Mouse (Mus musculus) limb, embryonic 11.5 days (tissue): ENCODE data around the gene Kif5c. TPM values are rescaled to one million over a fixed set of nuclear protein-coding genes. Genes with fewer than 3 reads are reported as not detected.

Source experiments
- ATAC-seq: fragments of 200-750 bp; cut with Nextera tagmentation; 2 replicates; pipeline ENCODE4 v1.8.0; 2017; ENCODE audit warnings: low read depth; ENCODE audit not compliant: insufficient number of reproducible peaks, low FRiP score, low TSS enrichment
- DNase-seq: peaks from one replicate; pipeline ENCODE4 v3.0.0-alpha.2; 2015; ENCODE audit warnings: low spot score
- H3K27ac ChIP-seq: fragments of 300-500 bp; sonication (generic); replicated peaks from 2 replicates; pipeline ENCODE4 v1.5.1; 2014; ENCODE audit warnings: low read depth, mild to moderate bottlenecking, low read length
- H3K27me3 ChIP-seq: fragments of 300-500 bp; sonication (generic); 2 replicates; pipeline ENCODE4 v1.6.1; 2014; ENCODE audit warnings: mild to moderate bottlenecking, low read length, mixed read lengths; ENCODE audit not compliant: control insufficient read depth, insufficient read depth
- H3K36me3 ChIP-seq: fragments of 300-500 bp; sonication (generic); 2 replicates; pipeline ENCODE4 v1.6.1; 2014; ENCODE audit warnings: mild to moderate bottlenecking, low read length, moderate library complexity, mixed read lengths; ENCODE audit not compliant: control insufficient read depth, insufficient read depth
- H3K4me1 ChIP-seq: fragments of 300-500 bp; sonication (generic); 2 replicates; pipeline ENCODE4 v1.6.1; 2014; ENCODE audit warnings: low read length, mixed read lengths; ENCODE audit not compliant: control insufficient read depth, insufficient read depth
- H3K4me2 ChIP-seq: fragments of 300-500 bp; sonication (generic); 2 replicates; pipeline ENCODE4 v1.6.1; 2014; ENCODE audit warnings: low read depth, mild to moderate bottlenecking, moderate library complexity; ENCODE audit not compliant: severe bottlenecking
- H3K4me3 ChIP-seq: fragments of 300-500 bp; sonication (generic); 2 replicates; pipeline ENCODE4 v1.5.1; 2014; ENCODE audit warnings: low read depth, low read length
- H3K9ac ChIP-seq: fragments of 300-500 bp; sonication (generic); 2 replicates; pipeline ENCODE4 v1.6.1; 2014; ENCODE audit warnings: mild to moderate bottlenecking, low read length
- H3K9me3 ChIP-seq: fragments of 300-500 bp; sonication (generic); 2 replicates; pipeline ENCODE4 v1.6.1; 2016; ENCODE audit warnings: low read length; ENCODE audit not compliant: control insufficient read depth
- WGBS: fragments of 180-500 bp; shearing (Covaris S2); extraction: QIAGEN DNeasy Blood & Tissue Kit; methylation state at CpG from one replicate; pipeline ENCODE4 v1.1.7; 2014; 5-methylcytosine and 5-hydroxymethylcytosine counted together
- polyA plus RNA-seq: library from polyadenylated mRNA; unstranded; fragments of >200 nt; fragmentation: Nextera tagmentation; extraction: Ambion mirVana; gene quantifications from 2 replicates; pipeline ENCODE4 v1.2.1, GENCODE M21; 2014

Gene Kif5c
- polyA plus RNA-seq, 1 experiment from 2014 or later: 15.2 TPM

DNA sequence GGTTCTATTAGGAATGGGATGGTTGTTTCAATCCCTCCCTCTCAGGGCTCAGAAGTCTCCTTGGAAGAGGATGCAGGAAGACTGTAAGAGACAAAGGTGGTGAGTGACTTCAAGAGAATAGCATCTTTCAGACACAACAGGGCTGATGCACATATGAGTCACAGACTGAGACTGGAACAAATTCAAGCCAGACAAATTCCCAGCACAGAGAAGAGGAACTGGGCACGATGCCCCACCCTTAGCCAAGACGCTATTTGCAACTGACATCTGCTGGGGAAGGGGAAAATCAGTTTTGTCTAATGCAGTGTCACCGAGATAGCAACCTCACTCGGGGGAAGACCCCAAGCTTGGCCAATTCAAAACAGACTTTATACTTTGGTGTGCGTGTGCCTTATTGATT is 9.5 kb upstream of the Kif5c start:
- H3K9me3 ChIP-seq: no peaks in the 10 kb centered on the region
- no peaks in the 10 kb centered on the region for H3K4me1 ChIP-seq
- 83% methylated on average over 5 of the region's 5 CpGs for WGBS
- no peak overlapping the region for H3K4me2 ChIP-seq
- H3K27ac ChIP-seq: no peak overlapping the region
- no peaks in the 10 kb centered on the region for H3K27me3 ChIP-seq
- H3K9ac ChIP-seq: no peak overlapping the region
- no peaks in the 10 kb centered on the region for H3K36me3 ChIP-seq
- ATAC-seq: no peak
- DNase-seq: no peak
- no peak overlapping the region for H3K4me3 ChIP-seq

DNA sequence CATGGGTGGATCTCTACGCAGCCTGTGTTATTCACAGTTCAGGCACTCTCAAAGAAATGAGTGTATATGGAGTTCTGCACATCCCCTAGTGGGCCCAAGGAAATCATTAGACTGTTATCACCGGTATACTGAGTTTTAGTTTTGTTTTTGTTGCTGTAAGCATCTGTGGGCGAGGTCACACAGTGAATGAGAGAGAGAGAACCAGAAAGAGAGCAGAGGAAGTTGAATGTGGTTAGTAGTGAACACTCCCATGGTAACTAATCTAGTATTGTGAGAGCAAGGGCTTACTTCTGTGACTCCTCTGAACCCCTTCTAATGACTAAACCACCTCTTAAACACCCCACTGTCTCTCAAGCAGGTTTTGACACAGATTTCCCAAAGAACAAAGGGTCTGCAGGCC is 2.3 kb upstream of the Kif5c start:
- DNase-seq (no peak), ATAC-seq (no peak)
- Histone ChIP-seq H3K36me3 (no peaks in the 10 kb centered on the region), H3K9me3 (no peaks in the 10 kb centered on the region), H3K4me1 (peaks cover 5% of the 10 kb centered on the region; the same call in 1 of the 2 replicates), H3K4me3 (no peak overlapping the region), H3K27me3 (no peaks in the 10 kb centered on the region), H3K9ac (no peak overlapping the region), H3K4me2 (no peak overlapping the region), H3K27ac (no peak overlapping the region)
- WGBS: 89% methylated on average over 3 of the region's 3 CpGs

DNA sequence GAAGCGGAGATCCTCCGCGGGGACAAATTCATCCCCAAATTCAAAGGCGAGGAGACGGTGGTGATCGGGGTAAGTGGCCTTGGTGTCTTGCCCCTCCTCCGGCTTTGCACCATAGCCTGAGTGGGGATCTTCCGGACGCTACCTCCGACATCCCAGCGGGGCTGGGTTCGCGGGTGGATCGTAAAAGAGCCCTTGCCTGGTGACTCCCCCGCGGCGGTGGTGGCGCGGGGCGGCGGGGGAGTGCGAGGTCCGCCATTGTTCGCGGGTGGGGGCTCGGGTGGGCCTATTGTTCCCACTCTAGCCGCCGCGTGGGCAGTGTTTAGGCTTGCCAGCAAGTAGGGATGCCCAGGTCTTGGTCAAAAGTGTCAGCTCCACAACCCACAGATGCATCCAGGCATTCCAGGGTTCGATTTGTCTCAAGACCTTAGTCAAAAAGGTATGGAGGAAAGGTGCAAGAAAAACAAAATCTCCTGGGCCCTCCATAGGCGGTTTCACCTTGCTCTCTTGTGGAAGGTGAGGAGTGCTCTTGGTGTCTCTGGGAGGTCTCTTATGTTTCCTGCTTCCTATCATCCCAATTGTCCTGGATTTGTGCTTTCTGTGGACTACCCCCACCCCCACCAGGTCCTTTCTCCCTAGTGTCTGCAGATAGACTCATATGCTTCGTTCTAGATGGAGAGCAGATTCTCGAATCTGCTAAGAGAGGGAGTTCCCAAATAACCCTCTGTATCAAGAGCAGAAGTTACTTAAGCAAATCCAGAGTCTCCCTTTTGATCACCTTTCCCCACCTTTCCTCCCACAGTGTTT is 823 bp downstream of the Kif5c start:
- H3K9me3 ChIP-seq: no peaks in the 10 kb centered on the region
- under 1% methylated on average over 33 of the region's 33 CpGs for WGBS
- peak overlapping the region; percentile 89 for H3K4me3 ChIP-seq
- no peak overlapping the region for H3K27ac ChIP-seq
- ATAC-seq (no peak), DNase-seq (peak; percentile 47)
- no peaks in the 10 kb centered on the region; the same call in 1 of the 2 replicates for H3K36me3 ChIP-seq
- H3K4me1 ChIP-seq: peaks cover 5% of the 10 kb centered on the region; the same call in 1 of the 2 replicates
- no peaks in the 10 kb centered on the region for H3K27me3 ChIP-seq
- H3K9ac ChIP-seq: peak overlapping the region; percentile 76
- H3K4me2 ChIP-seq: peak overlapping the region; percentile 87

DNA sequence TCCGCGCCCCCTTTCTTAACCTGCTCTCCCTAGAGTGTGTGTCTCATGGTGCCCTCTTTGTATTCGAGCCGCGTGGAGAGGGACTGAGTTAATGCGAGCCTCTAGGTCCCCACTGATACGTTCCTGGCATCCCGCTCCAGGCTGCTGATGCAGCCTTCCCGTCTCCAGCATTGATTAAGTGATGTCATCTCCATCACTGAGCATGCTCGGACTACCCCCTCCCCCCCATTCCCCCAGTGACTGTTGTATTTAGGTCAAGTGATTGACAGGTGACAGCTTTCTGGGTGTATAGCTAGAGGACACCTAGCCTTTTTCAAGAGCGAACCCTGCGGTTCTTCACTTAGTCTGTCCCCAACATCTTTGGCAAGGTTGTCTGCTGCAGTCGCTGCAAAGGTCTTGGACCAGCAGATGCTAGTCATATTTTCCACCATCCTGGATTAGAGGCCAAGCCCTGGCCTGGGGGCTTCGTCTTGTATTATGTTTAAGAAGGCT is 1.6 kb downstream of the Kif5c start:
- Histone ChIP-seq H3K4me2 (peak overlapping the region; percentile 87), H3K9me3 (no peaks in the 10 kb centered on the region), H3K36me3 (no peaks in the 10 kb centered on the region; the same call in 1 of the 2 replicates), H3K4me3 (peak overlapping the region; percentile 89), H3K4me1 (peaks cover 5% of the 10 kb centered on the region; the same call in 1 of the 2 replicates), H3K27me3 (no peaks in the 10 kb centered on the region), H3K9ac (peak overlapping the region; percentile 76), H3K27ac (no peak overlapping the region)
- DNase-seq: peak; percentile 31
- no peak for ATAC-seq
- 19% methylated on average over 14 of the region's 14 CpGs for WGBS

GRCm38 (mm10) chr2:49621234-49621633 is 2.1 kb downstream of the Kif5c start:
- Histone ChIP-seq H3K27me3 (no peaks in the 10 kb centered on the region), H3K4me3 (no peak overlapping the region)
- 68% methylated on average over 1 of the region's 1 CpGs for WGBS

GRCm38 (mm10) chr2:49625581-49625980 is 6.5 kb downstream of the Kif5c start:
- Histone ChIP-seq H3K36me3 (no peaks in the 10 kb centered on the region; the same call in 1 of the 2 replicates), H3K27ac (no peak overlapping the region), H3K27me3 (no peaks in the 10 kb centered on the region), H3K4me3 (no peak overlapping the region), H3K9me3 (no peaks in the 10 kb centered on the region), H3K4me2 (no peak overlapping the region), H3K4me1 (peaks cover 5% of the 10 kb centered on the region; the same call in 1 of the 2 replicates), H3K9ac (no peak overlapping the region)
- WGBS: 96% methylated on average over 1 of the region's 1 CpGs
- DNase-seq (no peak), ATAC-seq (no peak)

More at GRCm38 (mm10) chr2:49621234-49621633, 2.1 kb downstream of the Kif5c start:
- ATAC-seq (no peak), DNase-seq (no peak)
- no peaks in the 10 kb centered on the region; the same call in 1 of the 2 replicates for H3K36me3 ChIP-seq
- H3K9me3 ChIP-seq: no peaks in the 10 kb centered on the region
- H3K9ac ChIP-seq: no peak overlapping the region
- no peak overlapping the region for H3K27ac ChIP-seq
- H3K4me2 ChIP-seq: peak overlapping the region; percentile 87; the same call in 1 of the 2 replicates
- peaks cover 5% of the 10 kb centered on the region; the same call in 1 of the 2 replicates for H3K4me1 ChIP-seq

DNA sequence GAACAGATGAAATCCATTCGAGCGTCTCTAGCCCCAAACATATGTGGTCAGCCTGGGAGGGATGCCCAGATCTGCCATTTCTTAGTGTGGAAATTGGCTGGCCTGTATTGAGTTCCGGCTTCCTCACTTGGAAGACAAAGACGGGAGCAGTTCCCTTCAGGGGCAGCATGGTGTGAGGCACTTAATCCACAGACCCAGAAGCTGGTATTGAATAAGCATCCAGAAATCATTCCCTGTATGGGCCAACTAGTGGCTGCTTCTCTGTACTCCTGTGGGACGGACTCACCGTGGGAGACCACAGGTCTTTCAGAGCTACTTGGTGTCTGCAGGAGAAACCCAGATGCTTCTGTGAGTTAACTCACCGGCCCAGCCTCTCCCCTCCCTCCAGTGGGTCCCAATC is 8.5 kb downstream of the Kif5c start:
- ATAC-seq: no peak
- no peaks in the 10 kb centered on the region for H3K27me3 ChIP-seq
- no peak overlapping the region for H3K27ac ChIP-seq
- no peaks in the 10 kb centered on the region; the same call in 1 of the 2 replicates for H3K36me3 ChIP-seq
- H3K4me3 ChIP-seq: no peak overlapping the region
- DNase-seq: no peak
- no peak overlapping the region for H3K4me2 ChIP-seq
- WGBS: 74% methylated on average over 7 of the region's 7 CpGs
- H3K4me1 ChIP-seq: peaks cover under 1% of the 10 kb centered on the region; the same call in 1 of the 2 replicates
- no peak overlapping the region for H3K9ac ChIP-seq
- H3K9me3 ChIP-seq: no peaks in the 10 kb centered on the region

GRCm38 (mm10) chr2:49628094-49628705 is 9.1 kb downstream of the Kif5c start:
- Histone ChIP-seq H3K4me1 (peaks cover 3% of the 10 kb centered on the region; the same call in 1 of the 2 replicates), H3K4me2 (no peak overlapping the region), H3K36me3 (no peaks in the 10 kb centered on the region), H3K27ac (no peak overlapping the region), H3K4me3 (no peak overlapping the region), H3K9me3 (no peaks in the 10 kb centered on the region), H3K9ac (no peak overlapping the region), H3K27me3 (no peaks in the 10 kb centered on the region)
- DNase-seq: no peak
- no peak for ATAC-seq
- 71% methylated on average over 6 of the region's 6 CpGs for WGBS
